Mouse (Mus musculus): ENCODE data around the gene Gm5089. TPM values are rescaled to one million over a fixed set of nuclear protein-coding genes. Genes with fewer than 3 reads are reported as not detected.

The Gm5089 gene
- polyA plus RNA-seq, 1 experiment from 2014 or later: not detected

DNA sequence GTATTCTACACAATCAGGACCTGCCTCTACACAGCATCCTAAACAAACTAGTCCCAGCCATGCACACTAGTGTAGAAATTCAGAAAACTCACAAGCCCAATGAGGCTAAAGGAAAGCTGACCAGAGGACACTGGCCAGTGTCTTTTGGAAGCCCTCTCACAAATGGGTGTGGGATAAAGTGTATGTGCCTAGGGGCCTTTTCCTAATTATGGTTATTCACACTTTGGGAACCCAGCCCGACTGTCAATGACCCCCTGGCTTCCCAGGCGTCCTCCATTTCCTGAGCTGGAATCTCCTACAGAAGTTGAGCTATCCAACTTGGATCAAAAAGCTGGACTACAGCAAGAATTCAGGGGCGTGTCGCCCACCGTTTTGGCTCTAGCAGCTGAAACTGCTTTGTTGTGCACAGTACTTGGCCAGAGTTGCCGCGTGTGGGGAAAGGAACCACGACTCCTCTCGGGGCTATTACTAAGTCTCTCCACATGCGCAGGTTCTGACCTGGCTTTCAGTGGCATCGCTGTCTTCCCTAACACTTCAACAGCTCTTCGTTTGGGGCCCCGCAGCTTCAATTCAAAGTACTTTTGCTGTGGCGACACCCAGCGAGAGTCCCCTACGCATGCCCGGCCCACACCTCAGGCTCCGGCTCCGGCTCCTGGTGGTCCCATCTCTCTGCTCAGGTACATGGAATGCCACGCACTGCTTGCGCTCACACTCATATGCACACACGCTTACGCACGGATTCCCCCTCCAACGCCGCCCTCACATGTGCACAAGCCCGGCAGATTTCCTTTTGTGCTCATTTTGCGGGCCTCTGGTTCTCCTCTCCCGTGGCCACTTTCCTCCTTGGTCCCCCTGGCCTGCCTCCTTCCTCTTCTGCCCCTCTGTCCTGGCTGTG, 1.1 kb downstream of the Gm5089 start:
- Histone ChIP-seq H3K4me2 (ENCODE audit: low read depth, low read length) (0 out of 2 replicates have a peak overlapping the region, but pooled peaks have one; percentile 38), H3K9me3 (ENCODE audit: control insufficient read depth, low read length) (no peaks in the 10 kb centered on the region), H3K27me3 (replicated peaks; ENCODE audit: control insufficient read depth, insufficient read depth, low read length) (peaks cover 63% of the 10 kb centered on the region), H3K27ac (ENCODE audit: low read length) (no peak overlapping the region), H3K9ac (ENCODE audit: low read depth, low read length) (no peak overlapping the region), H3K4me3 (ENCODE audit: low read length) (no peak overlapping the region), H3K4me1 (ENCODE audit: control insufficient read depth, insufficient read depth, low read length) (peaks cover 5% of the 10 kb centered on the region; the same call in 1 of the 2 replicates), H3K36me3 (ENCODE audit: control insufficient read depth, insufficient read depth, low read length) (no peaks in the 10 kb centered on the region)
- ATAC-seq: no peak
- 5% methylated on average over 29 of the region's 29 CpGs for WGBS

DNA sequence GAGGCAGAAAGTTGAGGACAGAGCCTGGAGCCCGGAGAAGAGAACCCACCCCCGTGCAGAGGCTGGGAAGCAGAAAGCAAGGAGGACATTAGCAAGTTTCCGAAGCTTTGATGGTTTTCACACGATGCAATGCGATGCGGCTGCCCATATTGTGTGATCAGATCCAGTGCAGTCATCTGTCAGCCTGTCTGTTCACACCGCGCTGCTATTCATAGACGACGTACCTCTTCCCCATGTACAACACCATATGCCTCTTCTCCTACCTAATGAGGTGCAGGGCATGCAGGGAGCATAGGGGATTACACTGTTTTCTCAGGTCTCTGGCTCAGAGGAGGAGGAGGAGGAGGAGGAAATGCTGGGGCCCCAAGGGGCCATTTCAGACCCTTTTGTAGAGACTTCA, 14.1 kb downstream of the Gm5089 start:
- H3K9me3 ChIP-seq (ENCODE audit: control insufficient read depth, low read length): no peaks in the 10 kb centered on the region
- H3K27me3 ChIP-seq (replicated peaks; ENCODE audit: control insufficient read depth, insufficient read depth, low read length): no peaks in the 10 kb centered on the region
- 71% methylated on average over 10 of the region's 10 CpGs for WGBS
- no peaks in the 10 kb centered on the region for H3K4me1 ChIP-seq (ENCODE audit: control insufficient read depth, insufficient read depth, low read length)
- no peak for ATAC-seq
- no peak overlapping the region for H3K4me3 ChIP-seq (ENCODE audit: low read length)
- no peak overlapping the region for H3K4me2 ChIP-seq (ENCODE audit: low read depth, low read length)
- no peaks in the 10 kb centered on the region for H3K36me3 ChIP-seq (ENCODE audit: control insufficient read depth, insufficient read depth, low read length)
- no peak overlapping the region for H3K9ac ChIP-seq (ENCODE audit: low read depth, low read length)
- no peak overlapping the region for H3K27ac ChIP-seq (ENCODE audit: low read length)

DNA sequence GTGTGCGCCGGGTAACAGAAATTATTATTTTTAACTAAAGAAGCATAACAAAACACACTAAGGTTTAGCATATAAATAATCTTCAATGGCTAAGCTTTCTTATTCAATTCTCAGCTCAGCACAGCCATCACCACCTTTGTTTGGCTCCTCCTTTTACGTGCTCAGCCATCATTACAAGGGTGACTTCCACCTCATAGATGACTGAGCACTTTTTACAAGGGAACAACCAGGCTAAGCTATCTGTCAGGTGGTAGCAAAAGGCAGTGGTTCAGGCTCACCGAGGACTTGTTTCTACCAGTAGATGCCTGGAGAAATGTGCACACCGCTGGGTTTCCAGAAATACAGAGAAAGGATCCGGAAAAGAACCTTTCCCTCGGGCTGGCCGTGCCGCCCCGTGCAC, 16.9 kb downstream of the Gm5089 start:
- no peak for ATAC-seq
- no peak overlapping the region for H3K4me3 ChIP-seq (ENCODE audit: low read length)
- no peaks in the 10 kb centered on the region for H3K4me1 ChIP-seq (ENCODE audit: control insufficient read depth, insufficient read depth, low read length)
- H3K9ac ChIP-seq (ENCODE audit: low read depth, low read length): no peak overlapping the region
- H3K27me3 ChIP-seq (replicated peaks; ENCODE audit: control insufficient read depth, insufficient read depth, low read length): no peaks in the 10 kb centered on the region
- 91% methylated on average over 10 of the region's 10 CpGs for WGBS
- no peak overlapping the region for H3K4me2 ChIP-seq (ENCODE audit: low read depth, low read length)
- no peaks in the 10 kb centered on the region for H3K9me3 ChIP-seq (ENCODE audit: control insufficient read depth, low read length)
- H3K27ac ChIP-seq (ENCODE audit: low read length): no peak overlapping the region
- no peaks in the 10 kb centered on the region for H3K36me3 ChIP-seq (ENCODE audit: control insufficient read depth, insufficient read depth, low read length)

DNA sequence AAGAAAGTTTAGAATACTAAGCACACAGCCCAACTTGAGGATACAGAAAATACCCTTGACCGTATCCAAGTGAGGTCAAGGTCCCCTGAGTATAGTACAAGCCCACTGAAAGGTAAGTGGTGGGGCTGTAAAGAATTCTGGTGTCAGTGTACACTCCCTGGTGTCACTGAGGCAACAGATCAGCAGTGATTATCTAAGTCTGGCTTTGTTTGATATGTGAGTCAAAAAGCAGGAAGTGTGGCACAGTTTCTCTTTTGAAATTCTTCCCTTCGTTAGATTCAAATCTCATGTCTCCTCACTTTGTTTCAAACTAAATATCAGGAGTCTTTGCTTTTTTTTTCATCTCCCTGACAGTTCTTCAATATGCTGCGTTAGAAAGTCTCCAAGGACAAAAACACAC, 18.4 kb downstream of the Gm5089 start:
- Histone ChIP-seq H3K4me2 (ENCODE audit: low read depth, low read length) (no peak overlapping the region), H3K9me3 (ENCODE audit: control insufficient read depth, low read length) (no peaks in the 10 kb centered on the region), H3K36me3 (ENCODE audit: control insufficient read depth, insufficient read depth, low read length) (no peaks in the 10 kb centered on the region), H3K4me3 (ENCODE audit: low read length) (no peak overlapping the region), H3K27me3 (replicated peaks; ENCODE audit: control insufficient read depth, insufficient read depth, low read length) (no peaks in the 10 kb centered on the region), H3K4me1 (ENCODE audit: control insufficient read depth, insufficient read depth, low read length) (no peaks in the 10 kb centered on the region), H3K9ac (ENCODE audit: low read depth, low read length) (no peak overlapping the region), H3K27ac (ENCODE audit: low read length) (no peak overlapping the region)
- 60% methylated on average over 3 of the region's 3 CpGs for WGBS
- no peak for ATAC-seq

DNA sequence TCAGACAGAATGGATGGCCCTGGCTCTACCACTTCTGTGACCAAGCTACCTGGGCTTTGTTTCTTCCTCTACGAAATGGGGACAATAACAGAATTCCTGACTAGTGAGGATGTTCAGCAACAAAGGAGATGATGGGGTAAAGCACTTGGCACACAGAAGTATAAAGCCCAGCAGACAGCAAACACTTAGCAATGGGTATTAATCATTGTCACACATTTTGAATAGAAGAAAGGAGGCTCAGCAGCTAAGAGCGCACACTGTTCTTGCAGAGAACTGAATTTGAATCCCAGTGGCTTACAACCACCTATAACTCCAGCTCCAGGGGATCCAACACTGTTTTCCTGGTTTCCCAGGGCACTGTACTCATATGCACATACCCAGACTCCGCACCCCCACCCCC, 23.3 kb downstream of the Gm5089 start:
- Histone ChIP-seq H3K4me1 (ENCODE audit: control insufficient read depth, insufficient read depth, low read length) (no peaks in the 10 kb centered on the region), H3K27me3 (replicated peaks; ENCODE audit: control insufficient read depth, insufficient read depth, low read length) (no peaks in the 10 kb centered on the region), H3K4me3 (ENCODE audit: low read length) (no peak overlapping the region), H3K27ac (ENCODE audit: low read length) (no peak overlapping the region), H3K36me3 (ENCODE audit: control insufficient read depth, insufficient read depth, low read length) (no peaks in the 10 kb centered on the region), H3K4me2 (ENCODE audit: low read depth, low read length) (no peak overlapping the region), H3K9ac (ENCODE audit: low read depth, low read length) (no peak overlapping the region), H3K9me3 (ENCODE audit: control insufficient read depth, low read length) (no peaks in the 10 kb centered on the region)
- ATAC-seq: no peak
- WGBS: 77% methylated on average over 3 of the region's 3 CpGs

DNA sequence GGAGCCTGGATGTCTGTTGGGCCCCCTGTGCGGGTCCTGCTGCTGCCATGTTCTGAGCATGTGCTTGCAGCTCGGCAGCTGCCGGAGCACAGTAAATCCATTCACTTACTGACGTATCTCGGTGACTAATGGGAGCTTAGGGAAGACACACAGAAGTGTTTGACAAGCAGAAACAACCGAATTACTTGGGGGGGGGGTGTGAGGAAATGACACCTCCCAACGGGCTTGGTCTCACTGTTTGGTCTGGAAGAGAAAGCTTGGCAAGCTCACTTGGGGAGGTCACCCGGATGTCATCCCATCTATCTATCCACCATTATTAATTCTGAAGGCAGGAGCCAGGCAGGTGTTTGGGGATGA, 23.7 kb downstream of the Gm5089 start:
- H3K27ac ChIP-seq (ENCODE audit: low read length): no peak overlapping the region
- H3K4me2 ChIP-seq (ENCODE audit: low read depth, low read length): no peak overlapping the region
- 40% methylated on average over 8 of the region's 8 CpGs for WGBS
- no peaks in the 10 kb centered on the region for H3K36me3 ChIP-seq (ENCODE audit: control insufficient read depth, insufficient read depth, low read length)
- ATAC-seq: no peak
- no peak overlapping the region for H3K4me3 ChIP-seq (ENCODE audit: low read length)
- no peaks in the 10 kb centered on the region for H3K9me3 ChIP-seq (ENCODE audit: control insufficient read depth, low read length)
- no peak overlapping the region for H3K9ac ChIP-seq (ENCODE audit: low read depth, low read length)
- H3K4me1 ChIP-seq (ENCODE audit: control insufficient read depth, insufficient read depth, low read length): no peaks in the 10 kb centered on the region
- H3K27me3 ChIP-seq (replicated peaks; ENCODE audit: control insufficient read depth, insufficient read depth, low read length): no peaks in the 10 kb centered on the region

DNA sequence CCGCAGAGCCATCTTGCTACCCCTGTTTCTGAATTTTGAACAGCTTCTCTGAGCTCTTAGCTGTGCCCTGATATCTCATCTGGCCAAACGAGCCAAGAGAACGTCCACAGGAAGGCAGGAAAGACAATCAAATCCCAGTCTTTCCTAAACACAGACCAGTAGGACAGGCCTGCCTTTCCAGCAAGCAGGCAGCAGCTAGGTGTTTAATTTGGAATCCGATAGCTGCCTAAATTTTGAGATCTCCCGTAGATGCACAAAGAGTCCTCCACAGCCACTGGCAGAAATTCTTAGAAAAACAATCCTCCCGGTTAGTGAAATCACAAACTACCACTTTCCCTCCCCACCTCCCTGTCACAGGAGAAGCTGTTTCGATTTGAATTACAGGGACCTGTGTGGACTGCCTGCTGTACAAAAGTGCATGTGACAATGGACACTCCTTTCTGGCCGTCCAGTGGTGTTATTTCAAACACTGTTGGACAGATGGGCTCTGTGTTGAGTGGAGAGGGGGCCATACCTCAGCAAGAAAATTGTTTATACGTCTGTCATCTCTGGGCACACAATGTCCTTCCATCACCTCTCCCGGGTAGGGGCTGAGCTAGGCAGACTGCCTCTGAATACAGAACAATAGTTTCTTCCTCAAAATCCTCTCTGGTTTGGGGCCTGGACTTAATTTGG, 24.2 kb downstream of the Gm5089 start:
- Histone ChIP-seq H3K4me2 (ENCODE audit: low read depth, low read length) (no peak overlapping the region), H3K27me3 (replicated peaks; ENCODE audit: control insufficient read depth, insufficient read depth, low read length) (no peaks in the 10 kb centered on the region), H3K4me1 (ENCODE audit: control insufficient read depth, insufficient read depth, low read length) (no peaks in the 10 kb centered on the region), H3K9ac (ENCODE audit: low read depth, low read length) (no peak overlapping the region), H3K27ac (ENCODE audit: low read length) (no peak overlapping the region), H3K9me3 (ENCODE audit: control insufficient read depth, low read length) (no peaks in the 10 kb centered on the region), H3K36me3 (ENCODE audit: control insufficient read depth, insufficient read depth, low read length) (no peaks in the 10 kb centered on the region), H3K4me3 (ENCODE audit: low read length) (no peak overlapping the region)
- WGBS: 35% methylated on average over 10 of the region's 10 CpGs
- no peak for ATAC-seq

DNA sequence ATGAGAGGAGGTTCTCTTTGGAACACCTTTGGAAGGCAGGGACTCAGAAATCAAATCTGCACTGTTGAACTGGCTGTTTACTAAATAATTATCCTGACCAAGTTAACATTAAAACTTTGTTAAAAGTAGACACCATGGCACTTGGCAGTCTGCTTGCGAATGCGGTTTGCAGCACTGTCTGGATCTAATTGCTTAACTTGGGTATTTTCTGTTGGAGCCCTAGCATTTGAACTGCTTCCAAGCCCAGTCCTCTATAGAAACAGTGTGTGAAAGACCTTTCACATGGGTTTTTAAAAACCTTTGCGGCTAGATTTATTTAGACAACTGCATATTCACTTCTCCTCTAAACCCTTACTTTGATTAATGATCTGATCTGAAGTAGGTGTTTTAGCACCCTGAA, 26.5 kb downstream of the Gm5089 start:
- H3K4me3 ChIP-seq (ENCODE audit: low read length): no peak overlapping the region
- no peaks in the 10 kb centered on the region for H3K27me3 ChIP-seq (replicated peaks; ENCODE audit: control insufficient read depth, insufficient read depth, low read length)
- no peaks in the 10 kb centered on the region for H3K9me3 ChIP-seq (ENCODE audit: control insufficient read depth, low read length)
- H3K4me1 ChIP-seq (ENCODE audit: control insufficient read depth, insufficient read depth, low read length): no peaks in the 10 kb centered on the region
- no peak overlapping the region for H3K27ac ChIP-seq (ENCODE audit: low read length)
- no peak for ATAC-seq
- WGBS: 87% methylated on average over 3 of the region's 3 CpGs
- no peaks in the 10 kb centered on the region for H3K36me3 ChIP-seq (ENCODE audit: control insufficient read depth, insufficient read depth, low read length)
- H3K4me2 ChIP-seq (ENCODE audit: low read depth, low read length): no peak overlapping the region
- H3K9ac ChIP-seq (ENCODE audit: low read depth, low read length): no peak overlapping the region

DNA sequence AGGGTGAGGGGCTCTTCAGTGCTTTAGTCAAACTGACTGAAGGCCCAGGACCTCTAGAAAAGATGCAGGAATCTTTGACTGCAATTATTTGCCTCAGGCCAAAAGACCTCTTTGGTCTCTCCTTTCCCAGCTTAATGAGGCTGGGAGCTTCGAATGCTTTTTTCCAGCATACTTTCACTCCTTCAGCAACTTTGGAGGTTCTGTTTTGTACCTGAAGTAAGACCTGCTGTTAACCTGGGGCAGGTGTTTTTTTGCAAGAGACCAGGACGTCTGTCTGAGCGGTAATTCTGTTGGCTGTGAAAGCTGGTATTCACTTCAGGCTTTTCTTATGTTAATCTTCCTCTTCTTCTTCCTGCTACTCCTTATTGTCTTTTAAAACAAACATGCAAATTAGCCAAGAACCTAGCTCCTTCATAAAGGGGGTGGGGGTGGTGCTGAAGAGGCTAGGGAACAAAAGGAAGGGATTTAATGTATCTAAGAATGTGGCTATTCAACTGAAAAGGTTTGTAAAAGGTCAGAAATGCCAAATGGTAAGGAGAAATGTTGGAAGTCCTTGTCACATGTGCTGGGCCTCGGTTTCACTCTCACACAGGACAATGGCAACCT, 34.6 kb downstream of the Gm5089 start:
- 36% methylated on average over 4 of the region's 4 CpGs for WGBS
- H3K4me1 ChIP-seq (ENCODE audit: control insufficient read depth, insufficient read depth, low read length): no peaks in the 10 kb centered on the region
- no peak overlapping the region for H3K4me2 ChIP-seq (ENCODE audit: low read depth, low read length)
- H3K4me3 ChIP-seq (ENCODE audit: low read length): no peak overlapping the region
- H3K27ac ChIP-seq (ENCODE audit: low read length): no peak overlapping the region
- H3K36me3 ChIP-seq (ENCODE audit: control insufficient read depth, insufficient read depth, low read length): no peaks in the 10 kb centered on the region
- no peak overlapping the region for H3K9ac ChIP-seq (ENCODE audit: low read depth, low read length)
- no peaks in the 10 kb centered on the region for H3K27me3 ChIP-seq (replicated peaks; ENCODE audit: control insufficient read depth, insufficient read depth, low read length)
- ATAC-seq: no peak
- H3K9me3 ChIP-seq (ENCODE audit: control insufficient read depth, low read length): no peaks in the 10 kb centered on the region

All from intestine, embryonic 16.5 days (tissue).